Mouse (Mus musculus): ENCODE results near the gene Ckap4.

DNA sequence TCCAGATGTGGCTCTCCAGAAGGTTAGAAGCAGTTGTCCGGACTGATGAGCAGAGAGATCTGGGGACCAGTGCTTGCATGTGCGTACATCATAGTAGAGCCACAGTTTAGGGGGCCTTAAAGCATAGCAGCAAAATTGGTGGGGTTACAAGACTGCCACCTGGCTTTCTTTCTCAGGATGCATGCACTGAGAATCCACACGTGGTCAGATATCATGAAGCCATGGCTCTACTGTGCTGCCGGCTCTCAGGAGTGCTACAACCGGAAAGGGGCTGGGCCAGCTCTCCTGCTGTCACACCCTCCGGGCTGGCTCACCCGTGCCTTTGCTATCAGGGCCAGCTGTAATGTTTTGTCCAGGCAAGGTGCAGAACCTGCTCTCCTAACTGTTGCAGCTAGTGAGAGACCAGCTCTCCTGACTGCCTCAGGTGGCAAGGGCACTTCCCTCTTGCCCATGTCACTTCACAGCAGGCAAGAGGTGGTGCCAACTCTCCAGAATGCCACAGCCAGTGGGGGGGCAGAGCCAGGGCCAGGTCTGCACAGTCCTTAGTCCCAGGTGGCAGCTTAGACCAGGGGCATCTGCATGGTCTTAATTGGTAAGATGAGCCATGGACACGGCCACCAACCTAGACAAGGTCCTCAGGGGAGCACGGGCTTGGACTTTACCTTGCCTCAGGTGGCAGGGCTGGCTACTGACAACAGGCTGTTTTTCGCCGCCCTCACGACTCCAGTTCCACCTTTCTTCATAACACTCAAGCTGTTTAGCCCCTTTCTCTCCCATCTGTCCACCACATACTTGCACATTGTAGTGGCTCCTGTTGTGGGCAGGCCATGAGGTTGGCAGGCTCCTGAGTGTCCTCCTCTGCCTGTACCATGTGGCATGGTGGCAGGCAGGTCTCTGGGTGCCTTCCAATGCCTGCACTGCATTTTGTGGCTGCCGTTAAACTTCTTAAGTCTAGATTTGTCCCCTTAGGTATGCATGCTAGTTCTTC is 29.0 kb upstream of the Ckap4 start:
- TF ChIP-seq CTCF (IDR thresholded peaks at IDR 0.05) (peak; percentile 38), EP300 (IDR thresholded peaks at IDR 0.05) (no peak)
